Mouse (Mus musculus): ENCODE data around the gene Lce1k. TPM values are rescaled to one million over a fixed set of nuclear protein-coding genes. Genes with fewer than 3 reads are reported as not detected.

Lce1k gene
- not detected in 2 replicates for polyA plus RNA-seq (2012)

GRCm38 (mm10) chr3:92807791-92808190, at the start of gene Lce1k:
TSS of gene Lce1k (minus strand) at chr3:92807891.

GRCm38 (mm10) chr3:92851186-92851585, 43.5 kb upstream of the Lce1k start, which contains the start of gene Lce1l:
TSS of gene Lce1l (minus strand) at chr3:92851286.

GRCm38 (mm10) chr3:92827108-92827507, 19.4 kb upstream of the Lce1k start, which contains the start of gene Kprp:
TSS of gene Kprp (minus strand) at chr3:92827247.

GRCm38 (mm10) chr3:92790414-92790813, 17.3 kb downstream of the Lce1k start, which contains the start of gene Lce1j:
TSS of gene Lce1j (minus strand) at chr3:92790514.

GRCm38 (mm10) chr3:92778799-92779198, 28.9 kb downstream of the Lce1k start, which contains the start of gene Lce1i:
TSS of gene Lce1i (minus strand) at chr3:92778899.

GRCm38 (mm10) chr3:92764965-92765364, 42.7 kb downstream of the Lce1k start, which contains the start of gene Lce1h:
TSS of gene Lce1h (minus strand) at chr3:92765065.

Other genes starting within 250 kb of the Lce1k start
- 0.04 TPM in 1 of 2 replicates, not detected in the other for gene Ivl, start 234.2 kb downstream of the Lce1k start, polyA plus RNA-seq (2012)
- gene Smcp, start 218.9 kb downstream of the Lce1k start, polyA plus RNA-seq (2012), result 0.07 TPM in 1 of 2 replicates, not detected in the other
- gene 2210017I01Rik, start 200.4 kb downstream of the Lce1k start, polyA plus RNA-seq (2012), result not detected in 2 replicates
- gene Lce6a, start 186.2 kb downstream of the Lce1k start, polyA plus RNA-seq (2012), result not detected in 2 replicates
- gene Lce1a1, start 159.6 kb downstream of the Lce1k start, polyA plus RNA-seq (2012), result 0.10 TPM in 1 of 2 replicates, not detected in the other
- gene Lce1b, start 151.0 kb downstream of the Lce1k start, polyA plus RNA-seq (2012), result not detected in 2 replicates
- gene Lce1a2, start 137.6 kb downstream of the Lce1k start, polyA plus RNA-seq (2012), result not detected in 2 replicates
- not detected in 2 replicates for gene Lce1c, start 128.6 kb downstream of the Lce1k start, polyA plus RNA-seq (2012)
- not detected in 2 replicates for gene Lce1d, start 120.7 kb downstream of the Lce1k start, polyA plus RNA-seq (2012)
- gene Lce1e, start 98.8 kb downstream of the Lce1k start, polyA plus RNA-seq (2012), result not detected in 2 replicates
- gene Lce1f, start 87.5 kb downstream of the Lce1k start, polyA plus RNA-seq (2012), result not detected in 2 replicates
- not detected in 2 replicates for gene Gm38119, start 68.8 kb downstream of the Lce1k start, polyA plus RNA-seq (2012)
- not detected in 2 replicates for gene Lce1g, start 55.6 kb downstream of the Lce1k start, polyA plus RNA-seq (2012)
- gene Lce1h, start 42.8 kb downstream of the Lce1k start, polyA plus RNA-seq (2012), result not detected in 2 replicates
- gene Lce1i, start 29.0 kb downstream of the Lce1k start, polyA plus RNA-seq (2012), result not detected in 2 replicates
- gene Lce1j, start 17.4 kb downstream of the Lce1k start, polyA plus RNA-seq (2012), result not detected in 2 replicates
- not detected in 2 replicates for gene Kprp, start 19.4 kb upstream of the Lce1k start, polyA plus RNA-seq (2012)
- not detected in 2 replicates for gene Lce1l, start 43.4 kb upstream of the Lce1k start, polyA plus RNA-seq (2012)
- not detected in 2 replicates for gene 2310050C09Rik, start 62.3 kb upstream of the Lce1k start, polyA plus RNA-seq (2012)
- gene Lce3a, start 118.3 kb upstream of the Lce1k start, polyA plus RNA-seq (2012), result not detected in 2 replicates
- not detected in 2 replicates for gene Lce3b, start 125.1 kb upstream of the Lce1k start, polyA plus RNA-seq (2012)
- not detected in 2 replicates for gene Lce3c, start 136.6 kb upstream of the Lce1k start, polyA plus RNA-seq (2012)
- not detected in 2 replicates for gene Lce3d, start 149.5 kb upstream of the Lce1k start, polyA plus RNA-seq (2012)
- gene Lce3e, start 159.2 kb upstream of the Lce1k start, polyA plus RNA-seq (2012), result not detected in 2 replicates
- not detected in 2 replicates for gene Lce3f, start 184.3 kb upstream of the Lce1k start, polyA plus RNA-seq (2012)
- not detected in 2 replicates for gene Crct1, start 207.8 kb upstream of the Lce1k start, polyA plus RNA-seq (2012)
- not detected in 2 replicates for gene Lce1m, start 211.2 kb upstream of the Lce1k start, polyA plus RNA-seq (2012)

All from megakaryocyte-erythroid progenitor cell, adult 5 weeks (primary cell).